Mouse (Mus musculus) C2C12 (cell line): ENCODE measurements around the gene Ccm2.

Experiments used
- CEBPB ChIP-seq: IDR thresholded peaks from one replicate; pipeline ENCODE4 v1.6.1; 2011; ENCODE audit warnings: low read depth, mild to moderate bottlenecking, control low read depth, moderate library complexity
- CTCF ChIP-seq: IDR thresholded peaks from one replicate; pipeline ENCODE4 v1.5.1; 2011; ENCODE audit not compliant: control insufficient read depth, insufficient read depth, insufficient read length

DNA sequence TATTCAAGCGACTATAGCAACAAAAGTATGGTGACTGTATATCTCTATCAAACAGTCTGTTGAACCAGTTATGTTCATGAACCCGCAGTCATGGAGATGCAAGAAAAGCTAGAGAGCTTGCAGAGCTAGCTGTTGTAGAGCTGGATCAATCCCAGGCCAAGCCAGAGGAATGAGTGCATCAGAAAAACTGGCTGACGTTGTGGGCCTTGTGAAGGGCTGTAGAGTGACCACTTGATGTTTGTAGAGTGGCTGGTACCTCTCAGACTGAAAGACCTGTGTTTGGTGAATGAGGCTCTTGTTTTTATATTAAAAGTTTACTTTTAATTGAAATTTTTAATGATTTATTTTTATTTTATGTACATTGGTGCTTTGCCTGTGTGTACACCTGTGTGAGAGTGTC, 3.5 kb downstream of the Ccm2 start:
- TF ChIP-seq CTCF: no peak
- TF ChIP-seq CEBPB: no peak
